Mouse (Mus musculus) embryonic facial prominence, embryonic 11.5 days (tissue): ENCODE data around the gene Rpp21. TPM values are rescaled to one million over a fixed set of nuclear protein-coding genes. Genes with fewer than 3 reads are reported as not detected.

ENCODE experiments used
- polyA plus RNA-seq: library from polyadenylated mRNA; unstranded; fragments of >200 nt; fragmentation: Nextera tagmentation; extraction: Ambion mirVana; gene quantifications from 2 replicates; pipeline ENCODE4 v1.2.1, GENCODE M21; 2014

The Rpp21 gene
- polyA plus RNA-seq, 1 experiment from 2014 or later: 83.6 TPM

Other genes starting within 250 kb of the Rpp21 start
- 2.2 and 2.4 TPM in 2 replicates for gene H2-T24, start 237.5 kb downstream of the Rpp21 start, polyA plus RNA-seq
- 3.7 and 3.9 TPM in 2 replicates for gene H2-T23, start 225.2 kb downstream of the Rpp21 start, polyA plus RNA-seq
- 12.7 and 13.2 TPM in 2 replicates for gene H2-T22, start 215.3 kb downstream of the Rpp21 start, polyA plus RNA-seq
- gene Gm6034, start 215.1 kb downstream of the Rpp21 start, polyA plus RNA-seq: not detected in 2 replicates
- gene Gm11127, start 199.7 kb downstream of the Rpp21 start, polyA plus RNA-seq: 0.20 TPM in 1 of 2 replicates, not detected in the other
- not detected in 2 replicates for gene Gm19684, start 136.4 kb downstream of the Rpp21 start, polyA plus RNA-seq
- not detected in 2 replicates for gene Gm7030, start 128.6 kb downstream of the Rpp21 start, polyA plus RNA-seq
- not detected in 2 replicates for gene Gm8909, start 89.5 kb downstream of the Rpp21 start, polyA plus RNA-seq
- not detected in 2 replicates for gene H2-T3, start 67.8 kb downstream of the Rpp21 start, polyA plus RNA-seq
- gene Trim39, start 14.2 kb upstream of the Rpp21 start, polyA plus RNA-seq: 14.0 and 15.6 TPM in 2 replicates
- not detected in 2 replicates for gene H2-M10.2, start 28.4 kb upstream of the Rpp21 start, polyA plus RNA-seq
- gene H2-M10.1, start 68.1 kb upstream of the Rpp21 start, polyA plus RNA-seq: not detected in 2 replicates
- not detected in 2 replicates for gene H2-M10.3, start 110.3 kb upstream of the Rpp21 start, polyA plus RNA-seq
- not detected in 2 replicates for gene H2-M10.4, start 204.3 kb upstream of the Rpp21 start, polyA plus RNA-seq